ENCODE assay signal across 14 mouse cellular contexts in genomic region chr13:74031133-74031532, GRCm38 (mm10). TPM values are rescaled to one million over a fixed set of nuclear protein-coding genes. Genes with fewer than 3 reads are reported as not detected.
"Had no signal": no experiment of that assay in that cellular context is flagged by ENCODE, and none has a peak within 500 bp of the region (broad histone marks: within the 10 kb centered on the region; RNA-seq: fewer than 3 reads in every experiment).

No protein-coding gene starts in this region.

- H3K4me1 ChIP-seq: midbrain, embryonic 13.5 days; neural tube, embryonic 15.5 days had no signal

- H3K4me3 ChIP-seq: limb, embryonic 15.5 days; liver, embryonic 13.5 days; midbrain, embryonic 13.5 days; myocyte; neural tube, embryonic 15.5 days had no signal

- H3K27ac ChIP-seq: limb, embryonic 15.5 days; liver, embryonic 13.5 days; midbrain, embryonic 13.5 days; neural tube, embryonic 15.5 days; stomach, postnatal 0 days had no signal

- DNase-seq: kidney, adult 11 months; kidney, postnatal 25 days; liver, embryonic 13.5 days; lung, adult 18-20 months; right cerebral cortex, adult 18-20 months; right cerebral cortex, postnatal 25 days; thymus, adult 2 months; thymus, postnatal 25 days had no signal

- ATAC-seq: inflammation-experienced regulatory T-cells, adult 6 months; midbrain, embryonic 13.5 days had no signal

- H3K9me3 ChIP-seq: limb, embryonic 15.5 days; liver, embryonic 13.5 days; midbrain, embryonic 13.5 days; neural tube, embryonic 15.5 days had no signal

- H3K27me3 ChIP-seq: limb, embryonic 15.5 days; liver, embryonic 13.5 days; midbrain, embryonic 13.5 days; neural tube, embryonic 15.5 days had no signal

- H3K9ac ChIP-seq: limb, embryonic 15.5 days; liver, embryonic 13.5 days; midbrain, embryonic 13.5 days; neural tube, embryonic 15.5 days had no signal

- H3K4me2 ChIP-seq: limb, embryonic 15.5 days; liver, embryonic 13.5 days; midbrain, embryonic 13.5 days; neural tube, embryonic 15.5 days had no signal

RNA-seq across cellular contexts. Expression of gene Tppp, which starts 21.9 kb away (rescaled TPM):
- polyA plus RNA-seq: myocyte had no signal
